Mouse (Mus musculus) C2C12 (cell line): ENCODE data around the gene Ciz1. TPM values are rescaled to one million over a fixed set of nuclear protein-coding genes. Genes with fewer than 3 reads are reported as not detected.

Experiments
- H3K27me3 ChIP-seq: one replicate; pipeline ENCODE4 v1.6.1; 2011; ENCODE audit not compliant: control insufficient read depth, insufficient read depth, insufficient read length
- H3K36me3 ChIP-seq: one replicate; pipeline ENCODE4 v1.6.1; 2011; ENCODE audit not compliant: control insufficient read depth, insufficient read depth
- H3K4me3 ChIP-seq: one replicate; pipeline ENCODE4 v1.5.1; 2011; ENCODE audit warnings: mild to moderate bottlenecking, control low read depth; ENCODE audit not compliant: poor library complexity, insufficient read depth, severe bottlenecking
- H3K79me2 ChIP-seq: one replicate; pipeline ENCODE4 v1.6.1; 2011; ENCODE audit not compliant: control insufficient read depth, insufficient read depth
- H3K79me3 ChIP-seq: one replicate; pipeline ENCODE4 v1.6.1; 2011; ENCODE audit warnings: low read depth, control low read depth
- H3ac ChIP-seq: one replicate; pipeline ENCODE3; 2011; ENCODE audit warnings: low read depth; ENCODE audit not compliant: control insufficient read depth, insufficient read length
- CEBPB ChIP-seq: IDR thresholded peaks from one replicate; pipeline ENCODE4 v1.6.1; 2011; ENCODE audit warnings: low read depth, mild to moderate bottlenecking, control low read depth, moderate library complexity
- CTCF ChIP-seq: IDR thresholded peaks from one replicate; pipeline ENCODE4 v1.5.1; 2011; ENCODE audit not compliant: control insufficient read depth, insufficient read depth, insufficient read length
- FOSL1 ChIP-seq: IDR thresholded peaks from one replicate; pipeline ENCODE4 v1.8.0; 2011; ENCODE audit warnings: mild to moderate bottlenecking, low read length; ENCODE audit not compliant: poor library complexity, insufficient read depth, severe bottlenecking
- MAX ChIP-seq: IDR thresholded peaks from one replicate; pipeline ENCODE4 v1.6.1; 2011; ENCODE audit warnings: mild to moderate bottlenecking, control low read depth
- MYOD1 ChIP-seq: IDR thresholded peaks from one replicate; pipeline ENCODE4 v1.6.1; 2011; ENCODE audit warnings: low read depth; ENCODE audit not compliant: control insufficient read depth, insufficient read length
- MYOG ChIP-seq: IDR thresholded peaks from one replicate; pipeline ENCODE4 v1.6.1; 2011; ENCODE audit not compliant: control insufficient read depth, insufficient read length; ENCODE audit errors: extremely low read depth
- USF1 ChIP-seq: IDR thresholded peaks from one replicate; pipeline ENCODE4 v1.6.1; 2011; ENCODE audit warnings: low read depth, mild to moderate bottlenecking, control low read depth, moderate library complexity
- polyA plus RNA-seq: library from polyadenylated mRNA; unstranded; fragments of >200 nt; fragmentation: generic; extraction: Trizol; gene quantifications from one replicate; pipeline ENCODE4 v1.2.1, GENCODE M21; 2012; ENCODE audit warnings: missing spikeins

The Ciz1 gene
- polyA plus RNA-seq, 1 experiment: 43.5 TPM

- peaks cover 30% of the 10 kb centered on the region for H3K79me2 ChIP-seq
- TF ChIP-seq MAX (peak; percentile 50), CEBPB (no peak)
- H3K36me3 ChIP-seq: peaks cover 9% of the 10 kb centered on the region
- no peaks in the 10 kb centered on the region for H3K27me3 ChIP-seq
- peak overlapping the region; percentile 95 for H3ac ChIP-seq
- peaks cover 18% of the 10 kb centered on the region for H3K79me3 ChIP-seq
- peak overlapping the region; percentile 86 for H3K4me3 ChIP-seq
Measured at GRCm38 (mm10) chr2:32395946-32396621, 44.0 kb downstream of the Ciz1 start.

DNA sequence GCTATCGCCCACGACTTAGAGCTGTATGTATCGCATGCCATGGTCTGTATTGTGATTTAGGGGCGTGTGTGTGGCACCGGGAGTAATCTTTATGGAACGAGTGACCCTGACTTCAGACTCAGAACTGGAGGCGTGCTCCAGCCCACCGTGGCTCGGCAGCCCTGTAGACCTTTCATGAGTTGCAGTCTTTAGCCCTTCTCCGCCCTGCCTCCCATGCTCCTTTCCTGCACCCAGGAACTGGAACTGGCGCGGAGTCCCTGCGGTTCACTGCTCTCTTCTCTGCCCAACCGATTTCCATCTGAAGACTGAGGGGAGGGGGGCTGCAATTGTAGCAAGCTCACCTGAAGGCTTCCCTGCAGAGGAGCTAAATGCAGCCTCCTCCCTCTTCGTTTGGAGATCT, 44.6 kb downstream of the Ciz1 start:
- H3K4me3 ChIP-seq: peak overlapping the region; percentile 86
- H3K79me3 ChIP-seq: peaks cover 18% of the 10 kb centered on the region
- H3ac ChIP-seq: peak overlapping the region; percentile 95
- H3K79me2 ChIP-seq: peaks cover 30% of the 10 kb centered on the region
- peaks cover 9% of the 10 kb centered on the region for H3K36me3 ChIP-seq
- no peaks in the 10 kb centered on the region for H3K27me3 ChIP-seq
- TF ChIP-seq CTCF (no peak), CEBPB (no peak), FOSL1 (no peak), MYOG (no peak), USF1 (no peak), MYOD1 (no peak), MAX (no peak)

GRCm38 (mm10) chr2:32404663-32405062, 52.5 kb downstream of the Ciz1 start:
- Histone ChIP-seq H3K79me2 (no peaks in the 10 kb centered on the region), H3K4me3 (no peak overlapping the region), H3ac (no peak overlapping the region), H3K36me3 (peaks cover 12% of the 10 kb centered on the region), H3K79me3 (no peaks in the 10 kb centered on the region), H3K27me3 (no peaks in the 10 kb centered on the region)
- TF ChIP-seq MAX (peak; percentile 65), CTCF (peak; percentile 96), USF1 (no peak)

DNA sequence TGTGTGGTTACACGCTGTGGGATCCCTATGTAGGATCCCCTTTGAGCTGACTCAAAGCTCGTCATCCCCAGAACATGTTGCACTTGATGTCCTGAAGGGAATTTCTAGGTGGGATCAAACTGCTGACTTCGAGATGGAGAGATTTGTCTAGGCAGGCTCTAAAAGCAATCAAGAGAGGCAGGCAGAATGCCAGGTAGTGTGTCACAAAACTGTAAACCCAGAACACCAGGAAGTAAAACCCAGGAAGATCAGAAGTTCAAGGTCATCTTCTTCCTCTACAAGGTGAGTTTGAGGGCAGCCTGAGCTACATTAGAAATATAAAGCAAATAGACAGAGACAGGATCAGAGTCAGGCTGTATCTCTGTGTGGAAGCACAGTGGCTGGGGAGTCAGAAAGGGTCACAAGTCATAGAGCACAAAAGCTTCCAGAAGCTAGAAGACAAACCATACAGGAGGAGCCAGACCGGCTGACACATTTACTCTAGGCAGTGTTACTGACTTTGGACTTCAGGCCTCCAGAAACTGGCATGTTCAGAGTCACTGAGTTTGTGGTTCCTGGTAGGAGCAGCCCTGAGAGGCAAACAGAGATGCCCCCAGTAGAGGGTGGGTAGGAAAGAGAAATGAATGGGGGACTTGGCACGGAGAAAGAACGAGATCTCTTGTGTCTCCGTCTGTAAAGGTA, 55.2 kb downstream of the Ciz1 start:
- Histone ChIP-seq H3K36me3 (peaks cover 7% of the 10 kb centered on the region), H3K79me3 (no peaks in the 10 kb centered on the region), H3K79me2 (no peaks in the 10 kb centered on the region), H3K4me3 (no peak overlapping the region), H3K27me3 (no peaks in the 10 kb centered on the region), H3ac (no peak overlapping the region)
- no peak for TF ChIP-seq MYOG
- TF ChIP-seq MAX: no peak
- TF ChIP-seq CEBPB: no peak
- TF ChIP-seq CTCF: no peak
- TF ChIP-seq FOSL1: no peak
- no peak for TF ChIP-seq USF1
- no peak for TF ChIP-seq MYOD1

DNA sequence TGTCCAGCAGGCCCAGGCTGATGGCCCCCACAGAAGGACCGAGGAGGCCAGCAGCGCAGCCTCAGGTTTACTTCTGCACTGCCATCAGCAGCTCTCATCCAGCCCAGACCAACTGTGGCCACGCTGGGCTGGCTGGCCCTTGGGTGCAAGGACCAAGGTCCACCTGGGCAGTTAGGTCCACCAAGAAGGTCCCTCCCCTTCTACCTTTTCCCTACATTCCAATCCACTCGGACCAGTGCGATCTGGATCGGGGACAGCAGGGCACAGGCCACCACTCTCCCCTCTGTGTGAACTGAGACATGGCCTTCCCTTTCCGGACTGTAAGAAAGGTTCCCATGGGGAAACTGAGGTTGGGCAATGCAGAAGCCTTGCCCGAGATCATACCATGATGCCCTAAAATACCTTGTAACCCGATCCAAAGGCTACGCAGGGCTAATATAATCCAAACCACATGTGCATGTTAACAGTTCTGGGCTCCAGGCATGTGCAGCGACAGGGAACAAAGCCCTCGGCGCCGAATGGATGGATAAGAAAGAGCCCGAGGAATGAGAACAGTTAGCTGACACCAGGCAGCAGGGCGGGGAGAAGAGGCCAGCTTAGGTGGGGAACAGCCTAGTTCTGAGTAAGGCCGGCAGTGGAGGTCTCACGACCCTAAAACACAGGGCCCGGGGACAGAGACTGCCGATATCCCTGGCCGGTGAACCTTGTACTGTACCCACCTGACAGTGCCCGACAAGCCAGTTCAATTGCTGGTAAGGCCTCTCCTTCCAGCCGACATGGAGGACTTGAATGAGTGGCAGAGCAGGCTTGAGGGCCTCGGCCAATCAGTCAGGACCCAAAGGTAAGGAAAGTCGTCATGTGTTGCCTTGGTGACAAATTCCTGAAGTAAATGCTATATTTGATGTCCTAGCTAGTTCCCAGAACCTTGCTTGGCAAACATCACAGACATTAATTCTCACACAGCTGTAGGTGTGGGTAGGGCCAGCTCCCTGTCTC, 56.6 kb downstream of the Ciz1 start:
- no peaks in the 10 kb centered on the region for H3K79me3 ChIP-seq
- H3ac ChIP-seq: no peak overlapping the region
- H3K27me3 ChIP-seq: no peaks in the 10 kb centered on the region
- H3K4me3 ChIP-seq: no peak overlapping the region
- no peaks in the 10 kb centered on the region for H3K36me3 ChIP-seq
- H3K79me2 ChIP-seq: no peaks in the 10 kb centered on the region
- TF ChIP-seq MAX (no peak), FOSL1 (no peak), CEBPB (no peak), USF1 (no peak), MYOD1 (no peak), MYOG (no peak), CTCF (no peak)
